Mouse (Mus musculus) heart, embryonic 11.5 days (tissue): ENCODE results near the gene Slc12a4. TPM values are rescaled to one million over a fixed set of nuclear protein-coding genes. Genes with fewer than 3 reads are reported as not detected.
"Not testable (repeated sequence)": the region's sequence is repeated elsewhere in the genome, so short reads cannot be mapped to it uniquely, and the experiment has no call there.

Source experiments
- ATAC-seq: fragments of 200-750 bp; cut with Nextera tagmentation; replicated peaks from 2 replicates; pipeline ENCODE4 v1.8.0; 2017; ENCODE audit warnings: moderate library complexity; ENCODE audit not compliant: insufficient number of reproducible peaks, low FRiP score, low TSS enrichment
- H3K27ac ChIP-seq: fragments of 300-500 bp; sonication (generic); 2 replicates; pipeline ENCODE4 v1.5.1; 2014; ENCODE audit warnings: mild to moderate bottlenecking, low read depth, low read length
- H3K27me3 ChIP-seq: fragments of 300-500 bp; sonication (generic); 2 replicates; pipeline ENCODE4 v1.6.1; 2014; ENCODE audit warnings: mild to moderate bottlenecking, low read length, mixed read lengths; ENCODE audit not compliant: control insufficient read depth, insufficient read depth
- H3K36me3 ChIP-seq: fragments of 300-500 bp; sonication (generic); 2 replicates; pipeline ENCODE4 v1.6.1; 2014; ENCODE audit warnings: mild to moderate bottlenecking, low read length, moderate library complexity, mixed read lengths; ENCODE audit not compliant: control insufficient read depth, insufficient read depth
- H3K4me1 ChIP-seq: fragments of 300-500 bp; sonication (generic); 2 replicates; pipeline ENCODE4 v1.6.1; 2014; ENCODE audit warnings: low read length; ENCODE audit not compliant: control insufficient read depth, insufficient read depth
- H3K4me2 ChIP-seq: fragments of 300-500 bp; sonication (generic); 2 replicates; pipeline ENCODE4 v1.6.1; 2014; ENCODE audit warnings: mild to moderate bottlenecking, moderate library complexity
- H3K4me3 ChIP-seq: fragments of 300-500 bp; sonication (generic); 2 replicates; pipeline ENCODE4 v1.5.1; 2014; ENCODE audit warnings: low read depth, low read length
- H3K9ac ChIP-seq: fragments of 300-500 bp; sonication (generic); 2 replicates; pipeline ENCODE4 v1.6.1; 2014; ENCODE audit warnings: mild to moderate bottlenecking, low read depth, low read length, moderate library complexity
- H3K9me3 ChIP-seq: fragments of 300-500 bp; sonication (generic); replicated peaks from 2 replicates; pipeline ENCODE4 v1.6.1; 2016; ENCODE audit warnings: low read length; ENCODE audit not compliant: control insufficient read depth
- WGBS: fragments of 180-500 bp; shearing (Covaris S2); extraction: QIAGEN DNeasy Blood & Tissue Kit; methylation state at CpG from one replicate; pipeline ENCODE4 v1.1.7; 2014; ENCODE audit not compliant: insufficient replicate concordance; 5-methylcytosine and 5-hydroxymethylcytosine counted together
- polyA plus RNA-seq: library from polyadenylated mRNA; unstranded; fragments of >200 nt; fragmentation: Nextera tagmentation; extraction: Ambion mirVana; gene quantifications from 2 replicates; pipeline ENCODE4 v1.2.1, GENCODE M21; 2014

Gene Slc12a4
- polyA plus RNA-seq, 1 experiment from 2014 or later, result 28.6 TPM

GRCm38 (mm10) chr8:105988546-105988945 lies 22.6 kb upstream of the Slc12a4 start:
- no peak overlapping the region for H3K27ac ChIP-seq
- H3K9me3 ChIP-seq, result no peaks in the 10 kb centered on the region
- no peak overlapping the region for H3K4me2 ChIP-seq
- no peak overlapping the region for H3K9ac ChIP-seq
- H3K4me1 ChIP-seq, result no peaks in the 10 kb centered on the region
- 0 out of 2 replicates have a peak, but pooled peaks cover 2% of the 10 kb centered on the region for H3K27me3 ChIP-seq
- no peak overlapping the region for H3K4me3 ChIP-seq
- 79% methylated on average over 11 of the region's 11 CpGs for WGBS
- no peaks in the 10 kb centered on the region for H3K36me3 ChIP-seq
- ATAC-seq, result no peak

- ATAC-seq, H3K9me3 ChIP-seq, H3K27me3 ChIP-seq, H3K4me1 ChIP-seq, H3K4me3 ChIP-seq, H3K4me2 ChIP-seq, H3K9ac ChIP-seq, H3K36me3 ChIP-seq, H3K27ac ChIP-seq: not testable (repeated sequence)
- WGBS, result 78% methylated on average over 11 of the region's 11 CpGs
Observed at GRCm38 (mm10) chr8:105983406-105983805, 17.5 kb upstream of the Slc12a4 start.

DNA sequence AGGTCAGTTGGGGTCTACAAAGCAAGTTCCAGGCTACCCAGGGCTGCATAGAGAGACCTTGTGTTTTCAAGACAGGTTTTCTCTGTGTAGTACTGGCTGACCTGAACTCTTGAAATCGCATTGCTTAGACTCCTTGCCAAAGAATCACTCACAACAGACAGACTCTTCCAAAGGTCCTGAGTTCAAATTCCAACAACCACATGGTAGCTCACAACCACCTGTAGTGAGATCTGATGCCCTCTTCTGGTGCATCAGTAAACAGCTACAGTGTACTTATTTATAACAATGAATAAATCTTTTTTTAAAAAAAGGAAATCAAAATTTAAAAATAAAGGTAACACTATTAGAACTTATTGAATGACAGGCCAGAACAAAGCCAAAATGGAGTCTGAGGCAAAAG lies 15.2 kb upstream of the Slc12a4 start:
- no peaks in the 10 kb centered on the region for H3K36me3 ChIP-seq
- H3K27ac ChIP-seq, result no peak overlapping the region
- no peak for ATAC-seq
- no peaks in the 10 kb centered on the region for H3K9me3 ChIP-seq
- H3K27me3 ChIP-seq, result no peaks in the 10 kb centered on the region
- H3K4me2 ChIP-seq, result no peak overlapping the region
- no peaks in the 10 kb centered on the region for H3K4me1 ChIP-seq
- H3K9ac ChIP-seq, result no peak overlapping the region
- H3K4me3 ChIP-seq, result no peak overlapping the region
- WGBS, result 91% methylated on average over 1 of the region's 1 CpGs

GRCm38 (mm10) chr8:105979325-105979724 lies 13.4 kb upstream of the Slc12a4 start, which contains the start of gene Dpep3:
Gene Dpep3, minus strand, starts transcription at chr8:105979429.
- H3K4me2 ChIP-seq, result no peak within 1 kb of the TSS
- no peak for ATAC-seq

DNA sequence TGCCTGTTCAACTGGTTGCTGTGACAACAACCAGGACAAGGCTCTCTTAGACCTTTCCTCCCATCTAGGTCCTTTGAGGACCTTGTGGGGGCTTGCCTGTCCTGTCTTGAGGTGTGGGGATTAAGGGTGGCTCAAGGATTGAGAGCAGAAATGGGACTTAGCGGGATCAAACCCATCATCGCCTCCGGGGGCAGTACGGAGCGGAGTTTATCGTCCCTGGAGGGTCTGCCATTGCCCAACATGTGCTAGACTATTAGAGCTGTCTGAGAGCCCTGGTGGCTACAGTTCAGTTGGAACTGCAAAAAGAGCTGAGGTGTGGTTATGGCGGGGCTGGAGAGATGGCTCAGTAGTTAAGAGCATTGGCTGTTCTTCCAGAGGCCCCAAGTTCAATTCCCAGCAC lies 9.5 kb upstream of the Slc12a4 start:
- no peaks in the 10 kb centered on the region for H3K4me1 ChIP-seq
- 60% methylated on average over 7 of the region's 7 CpGs for WGBS
- H3K36me3 ChIP-seq, result no peaks in the 10 kb centered on the region
- H3K4me2 ChIP-seq, result no peak overlapping the region
- no peaks in the 10 kb centered on the region for H3K9me3 ChIP-seq
- ATAC-seq, result no peak
- no peak overlapping the region for H3K27ac ChIP-seq
- no peak overlapping the region for H3K4me3 ChIP-seq
- no peak overlapping the region for H3K9ac ChIP-seq
- H3K27me3 ChIP-seq, result no peaks in the 10 kb centered on the region

More at GRCm38 (mm10) chr8:105979325-105979724, 13.4 kb upstream of the Slc12a4 start, which contains the start of gene Dpep3:
- 89% methylated on average over 15 of the region's 15 CpGs for WGBS
- Histone ChIP-seq H3K4me1 (no peaks in the 10 kb centered on the region), H3K9ac (no peak within 1 kb of the TSS), H3K36me3 (no peaks in the 10 kb centered on the region), H3K27ac (no peak within 1 kb of the TSS), H3K9me3 (no peaks in the 10 kb centered on the region), H3K27me3 (no peaks in the 10 kb centered on the region), H3K4me3 (no peak within 1 kb of the TSS)

- no peaks in the 10 kb centered on the region for H3K36me3 ChIP-seq
- no peaks in the 10 kb centered on the region for H3K27me3 ChIP-seq
- no peak overlapping the region for H3K4me3 ChIP-seq
- no peak overlapping the region for H3K9ac ChIP-seq
- no peaks in the 10 kb centered on the region for H3K9me3 ChIP-seq
- no peak overlapping the region for H3K4me2 ChIP-seq
- 75% methylated on average over 8 of the region's 8 CpGs for WGBS
- H3K4me1 ChIP-seq, result peaks cover 11% of the 10 kb centered on the region
- H3K27ac ChIP-seq, result no peak overlapping the region
- ATAC-seq, result no peak
Observed at GRCm38 (mm10) chr8:105971019-105971720, 5.3 kb upstream of the Slc12a4 start.

- Histone ChIP-seq H3K4me2 (no peak overlapping the region), H3K9ac (no peak overlapping the region), H3K9me3 (no peaks in the 10 kb centered on the region), H3K36me3 (no peaks in the 10 kb centered on the region), H3K4me1 (peaks cover 21% of the 10 kb centered on the region), H3K27me3 (no peaks in the 10 kb centered on the region), H3K27ac (no peak overlapping the region), H3K4me3 (no peak overlapping the region)
- 79% methylated on average over 1 of the region's 1 CpGs for WGBS
- ATAC-seq, result no peak
Observed at GRCm38 (mm10) chr8:105969367-105969766, 3.5 kb upstream of the Slc12a4 start.

DNA sequence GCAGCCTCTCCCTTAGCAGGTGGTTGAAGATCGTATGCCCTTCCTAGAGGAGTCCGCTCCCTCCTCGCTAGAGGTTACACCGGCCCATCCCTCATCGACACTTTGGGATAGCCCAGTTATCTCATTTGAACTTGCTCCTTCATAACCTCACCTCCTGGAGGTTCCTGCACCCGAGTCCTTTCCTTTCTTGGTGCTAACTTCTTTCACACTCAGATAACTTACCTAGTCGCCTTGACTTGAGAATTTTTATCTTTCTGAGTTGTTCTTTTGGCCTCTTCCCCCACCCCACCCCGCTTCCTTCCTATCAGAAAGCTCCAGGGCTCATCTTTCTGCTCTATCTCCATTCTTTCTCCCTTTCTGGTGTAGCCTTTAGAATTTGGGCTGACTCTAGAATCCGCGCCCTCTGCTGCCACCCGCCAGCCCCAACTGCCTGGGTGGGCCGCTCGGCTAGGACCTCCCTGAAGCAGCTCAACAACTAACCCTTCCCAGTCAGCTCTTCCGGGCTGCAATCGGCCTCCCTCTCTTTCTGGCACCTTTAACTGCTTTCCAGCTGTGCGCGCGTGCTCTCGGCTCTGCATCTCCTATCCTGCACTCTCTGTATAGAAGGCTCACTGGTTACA lies 905 bp upstream of the Slc12a4 start:
- Histone ChIP-seq H3K4me3 (peak overlapping the region; percentile 84), H3K36me3 (no peaks in the 10 kb centered on the region), H3K4me2 (peak overlapping the region; percentile 89), H3K4me1 (peaks cover 32% of the 10 kb centered on the region), H3K9me3 (no peaks in the 10 kb centered on the region), H3K27me3 (no peaks in the 10 kb centered on the region), H3K27ac (peak overlapping the region; percentile 91), H3K9ac (peak overlapping the region; percentile 58; the same call in 1 of the 2 replicates)
- ATAC-seq, result peak; percentile 7; the same call in 1 of the 2 replicates
- WGBS, result 3% methylated on average over 19 of the region's 19 CpGs
